Mouse (Mus musculus) urinary bladder, postnatal 25 days (tissue): ENCODE measurements around the gene Sema5a.

Source experiments
- DNase-seq: peaks from one replicate; pipeline ENCODE4 v3.0.0; 2022; ENCODE audit warnings: low spot score

Gene Sema5a

DNA sequence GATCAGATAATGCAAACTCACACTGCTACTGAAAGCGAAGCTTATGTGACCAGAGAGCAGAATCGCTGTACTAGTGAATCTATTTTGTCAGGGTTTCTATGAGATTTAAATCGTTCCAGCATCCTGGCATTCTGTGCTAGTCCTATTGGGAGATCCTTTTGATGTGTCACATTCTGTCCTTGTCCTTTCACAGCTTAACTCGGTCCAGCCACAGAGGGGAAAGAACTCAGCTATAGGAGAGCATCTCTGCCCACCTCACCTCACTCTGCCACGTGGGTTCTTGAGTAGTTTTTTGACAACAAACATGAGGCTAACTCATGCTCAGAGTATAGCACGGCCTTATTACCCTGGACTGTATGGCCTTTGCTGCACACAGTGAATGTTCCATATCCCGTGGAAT, 302.1 kb downstream of the Sema5a start:
- no peak for DNase-seq

DNA sequence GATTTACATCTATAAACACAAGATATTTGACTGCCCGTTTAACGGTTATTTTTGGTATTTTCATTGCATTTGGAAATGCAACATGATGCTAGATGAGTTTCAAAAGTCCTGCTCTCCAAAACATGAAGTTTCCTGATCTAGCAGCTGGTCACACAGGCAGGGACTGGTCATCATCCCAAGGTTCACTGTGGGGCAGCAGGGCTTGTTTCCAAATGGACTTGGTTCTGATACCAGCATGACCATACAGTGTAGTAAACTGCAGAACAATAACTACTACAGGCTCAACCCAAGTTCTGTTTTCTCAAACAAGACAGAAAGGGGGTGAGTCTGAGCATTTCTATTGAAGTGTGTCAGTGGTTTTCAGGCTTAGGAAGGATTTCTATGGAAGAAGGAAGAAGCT, 314.3 kb downstream of the Sema5a start:
- no peak for DNase-seq

DNA sequence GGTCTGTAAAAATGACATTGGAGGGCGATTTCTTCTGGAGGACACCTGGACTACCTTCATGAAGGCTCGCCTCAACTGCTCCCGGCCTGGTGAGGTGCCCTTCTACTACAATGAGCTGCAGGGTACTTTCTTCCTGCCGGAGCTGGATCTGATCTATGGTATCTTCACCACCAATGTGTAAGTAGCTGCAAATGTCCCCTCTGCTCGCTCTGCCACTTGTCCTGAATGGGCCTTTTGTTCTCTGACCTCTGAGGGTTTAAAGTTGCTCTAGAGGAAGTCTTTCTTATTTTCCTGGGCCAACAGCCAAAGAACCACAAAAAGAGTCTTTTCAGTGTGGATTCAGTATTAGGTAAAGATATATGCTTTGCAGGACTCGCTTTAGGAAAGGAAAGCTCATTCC, 318.0 kb downstream of the Sema5a start:
- DNase-seq: no peak

DNA sequence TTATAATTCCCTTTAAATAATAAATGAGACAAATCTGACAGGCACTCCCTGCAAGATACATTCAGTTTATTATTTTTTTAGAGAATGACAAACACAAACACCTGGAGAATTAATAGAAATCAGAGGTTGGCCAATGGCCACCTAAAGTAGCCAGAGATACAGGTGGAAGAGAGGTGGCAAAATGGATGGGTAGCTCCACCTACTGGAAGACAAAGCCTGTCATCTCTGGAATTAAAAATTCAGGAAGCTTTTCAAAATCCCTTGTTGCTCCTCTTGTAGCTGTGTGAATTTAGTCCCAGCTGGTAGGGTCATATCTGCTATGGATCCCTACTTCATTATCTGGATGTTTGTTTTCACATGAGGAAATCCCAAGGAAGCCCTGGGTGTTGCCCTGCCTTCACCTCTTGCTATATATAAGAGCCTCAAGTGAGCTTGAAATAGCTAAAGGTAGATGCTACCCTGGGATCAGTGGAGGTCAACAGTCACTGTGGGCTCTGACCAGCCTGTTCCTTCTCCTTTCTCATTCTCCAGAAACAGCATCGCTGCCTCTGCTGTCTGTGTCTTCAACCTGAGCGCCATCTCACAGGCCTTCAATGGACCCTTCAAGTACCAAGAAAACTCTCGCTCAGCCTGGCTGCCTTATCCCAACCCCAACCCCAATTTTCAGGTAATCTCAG, 323.7 kb downstream of the Sema5a start:
- DNase-seq: no peak

DNA sequence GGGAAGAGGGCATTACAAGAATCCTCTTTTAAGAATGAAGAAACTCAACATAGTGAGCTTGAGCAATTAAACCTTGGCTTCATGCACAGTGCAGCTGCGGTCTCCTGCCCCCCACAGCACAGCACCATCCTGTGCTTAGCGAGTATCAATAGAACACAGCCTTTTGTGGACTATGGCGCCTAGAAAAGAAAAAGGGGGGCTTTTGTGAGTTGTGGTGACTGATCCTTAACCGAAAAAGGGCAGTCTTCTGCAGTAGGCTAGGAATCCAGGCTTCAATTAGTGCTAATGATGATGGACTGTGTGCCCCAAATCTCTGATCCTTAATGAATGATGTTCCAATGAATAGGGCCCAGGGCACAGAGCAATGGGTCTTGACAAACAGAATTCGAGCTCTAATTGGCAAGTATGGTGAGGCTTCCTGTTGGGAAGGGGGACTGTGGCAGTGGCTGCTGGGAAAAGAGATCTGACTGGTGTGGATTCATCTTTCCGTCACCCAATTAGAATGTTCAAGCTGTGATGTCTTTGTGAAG, 324.3 kb downstream of the Sema5a start:
- DNase-seq: no peak

DNA sequence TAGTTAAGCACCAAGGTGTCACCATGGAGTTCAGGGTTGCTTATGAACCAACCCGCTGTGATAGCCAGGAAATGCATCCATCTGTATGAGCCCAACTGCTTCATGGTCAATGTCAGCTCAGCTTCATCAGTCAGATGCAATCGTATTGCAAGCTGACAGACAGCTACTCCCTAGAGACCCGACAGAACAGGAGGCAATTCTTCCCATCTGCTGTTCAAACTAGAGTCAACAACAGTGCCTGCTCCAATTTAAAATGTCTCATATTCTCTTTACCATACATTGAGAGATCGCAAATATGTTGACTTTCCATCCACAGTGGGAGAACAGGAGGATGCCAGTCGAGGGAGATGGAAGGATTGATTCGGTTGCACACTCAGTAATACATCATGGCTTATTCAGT, 329.7 kb downstream of the Sema5a start:
- DNase-seq: no peak

DNA sequence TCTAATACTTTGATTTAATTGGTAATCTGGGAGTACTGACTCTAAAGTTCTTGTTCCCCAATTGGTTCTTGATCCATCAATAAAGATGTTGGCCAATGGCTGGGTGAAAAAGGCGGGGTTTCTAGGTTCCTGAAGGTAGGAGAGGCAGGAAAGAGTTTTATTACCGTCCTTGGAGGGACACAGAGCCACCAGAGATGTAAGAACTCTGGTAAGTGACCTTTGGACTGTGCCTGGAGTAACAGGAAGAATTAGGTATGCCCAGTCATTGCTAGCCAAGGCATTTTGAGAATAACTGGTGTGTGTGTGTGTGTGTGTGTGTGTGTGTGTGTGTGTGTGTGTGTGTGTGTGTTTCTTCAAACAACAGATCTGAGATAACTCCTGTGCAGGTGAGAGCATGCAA, 330.6 kb downstream of the Sema5a start:
- no peak for DNase-seq

DNA sequence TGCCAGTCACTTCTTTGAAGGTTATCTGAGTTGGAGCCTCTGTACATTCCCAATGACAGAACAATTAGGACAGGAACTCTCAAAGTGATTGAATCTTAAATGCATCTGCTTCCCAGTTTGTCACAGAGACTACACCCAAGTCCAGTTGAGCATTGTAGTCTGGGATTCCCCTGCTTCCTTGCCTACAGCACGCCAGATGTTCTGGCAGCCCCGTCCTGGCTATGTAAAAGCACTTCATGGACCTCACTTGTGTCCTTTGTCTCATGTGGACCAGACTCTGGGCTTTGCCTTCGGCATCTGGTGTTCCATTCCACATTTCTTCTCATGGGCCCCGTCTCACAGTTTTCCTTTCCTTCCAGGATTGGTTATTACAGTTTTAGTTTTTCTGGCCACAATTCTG, 334.7 kb downstream of the Sema5a start:
- no peak for DNase-seq

DNA sequence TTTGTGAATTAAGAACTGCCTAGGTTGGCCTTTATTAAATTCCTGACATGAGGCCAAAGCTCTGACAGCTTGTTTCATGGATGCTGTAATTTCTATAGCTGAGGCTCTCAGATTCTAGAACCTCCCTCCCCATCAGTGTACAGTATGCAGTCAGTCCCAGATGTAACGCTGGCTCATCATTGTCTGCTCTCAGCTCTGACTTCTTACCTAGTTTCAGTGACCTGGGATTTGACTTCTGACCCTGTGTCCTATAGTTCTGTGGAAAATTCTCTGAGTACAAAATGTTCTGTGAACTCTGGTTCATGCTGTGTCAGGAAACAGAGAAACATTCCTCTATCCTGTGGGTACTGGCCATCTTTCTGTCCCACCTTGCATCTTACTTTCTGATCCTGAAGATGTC, 346.0 kb downstream of the Sema5a start:
- no peak for DNase-seq

DNA sequence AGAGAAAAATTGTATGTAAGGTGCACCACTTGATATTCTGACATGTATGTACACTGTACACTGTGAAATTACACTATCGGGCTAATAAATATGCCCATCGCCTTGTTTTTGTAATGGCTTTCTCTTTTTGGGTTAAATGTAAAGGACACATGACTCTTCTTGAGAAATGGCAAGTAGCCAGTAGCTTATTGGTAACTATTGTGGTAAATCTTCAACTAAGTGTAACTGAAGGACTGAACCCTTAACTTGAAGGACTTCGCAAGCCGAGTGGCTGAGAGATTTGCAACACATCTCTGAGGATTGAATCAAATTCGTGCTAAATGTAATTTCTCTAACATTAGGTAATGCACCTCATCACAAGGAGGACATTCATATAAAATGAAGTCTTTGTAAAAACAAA, 349.1 kb downstream of the Sema5a start:
- DNase-seq: no peak

DNA sequence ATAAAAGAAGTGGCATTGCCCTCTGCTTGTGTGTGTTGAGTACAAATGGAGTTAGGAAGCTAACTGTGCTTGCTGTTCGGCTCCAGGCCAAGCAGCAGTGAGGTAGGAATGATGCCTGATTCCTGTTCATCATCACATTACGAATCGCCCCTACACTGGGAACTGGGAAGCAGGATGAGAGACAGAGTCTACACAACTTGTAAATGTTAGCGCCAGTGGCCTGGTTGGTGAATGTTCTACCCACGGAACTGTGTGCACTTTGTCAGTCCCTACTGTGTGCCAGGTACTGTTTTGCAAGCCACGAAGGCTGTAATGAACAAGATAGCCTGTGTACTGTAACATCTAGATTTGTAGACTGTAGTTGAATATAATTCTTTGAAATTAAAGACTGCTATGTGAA, 352.0 kb downstream of the Sema5a start:
- DNase-seq: no peak

DNA sequence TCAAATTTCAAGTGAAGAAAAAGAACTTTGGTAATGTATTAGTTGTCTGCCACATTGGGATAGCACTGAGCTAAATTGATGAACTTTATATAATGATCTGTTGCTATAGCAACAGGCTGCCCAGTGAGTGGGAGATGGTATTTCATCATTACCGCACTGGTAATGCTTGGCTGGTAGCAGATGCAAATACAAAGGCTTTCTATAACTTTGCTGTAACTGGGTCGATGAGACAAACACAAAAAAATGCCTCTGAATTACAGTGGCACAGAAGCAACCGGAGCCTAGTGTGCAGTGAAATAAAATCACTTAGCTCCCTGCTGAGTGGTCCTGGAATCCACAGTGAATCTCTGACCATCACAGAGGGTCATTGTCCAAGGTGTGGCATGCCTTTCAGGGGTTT, 352.6 kb downstream of the Sema5a start:
- DNase-seq: no peak

DNA sequence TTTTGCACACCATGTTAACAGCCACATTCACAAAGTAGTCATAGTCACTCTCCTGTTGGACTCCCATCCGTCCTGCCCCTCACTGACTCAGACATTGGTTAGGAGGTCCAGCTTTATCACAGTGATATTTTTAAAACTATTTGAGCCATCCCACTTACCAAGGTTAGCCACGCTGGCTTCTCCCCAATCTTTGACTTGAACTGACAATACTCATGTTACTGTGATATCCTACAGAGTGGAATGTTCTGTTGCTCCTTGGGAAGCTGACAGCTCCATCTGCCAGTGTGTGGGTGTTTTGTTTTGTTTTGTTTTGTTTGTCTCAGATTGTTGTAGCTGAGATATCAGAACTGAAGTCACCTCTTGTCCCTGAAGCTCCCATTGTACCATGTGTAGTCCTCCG, 362.6 kb downstream of the Sema5a start:
- DNase-seq: no peak

DNA sequence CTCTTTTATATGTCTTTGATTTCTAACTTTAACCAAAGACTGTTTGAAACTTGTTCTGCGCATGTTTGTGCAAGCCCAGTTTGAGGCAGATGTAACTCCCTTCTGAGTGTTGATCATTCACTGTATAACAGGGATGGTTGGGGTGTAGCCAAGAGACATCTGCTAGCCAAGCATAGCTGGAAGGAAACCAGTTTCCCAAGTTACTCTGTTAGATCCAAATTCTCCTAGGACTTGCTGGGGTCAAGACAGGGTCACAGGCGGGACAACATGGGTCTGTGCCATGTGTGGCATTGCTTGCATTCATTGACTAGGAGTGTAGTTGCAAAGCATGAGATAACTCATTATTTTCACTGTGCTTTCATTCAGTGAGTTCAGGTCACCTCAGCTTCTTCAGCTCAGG, 366.2 kb downstream of the Sema5a start:
- no peak for DNase-seq

DNA sequence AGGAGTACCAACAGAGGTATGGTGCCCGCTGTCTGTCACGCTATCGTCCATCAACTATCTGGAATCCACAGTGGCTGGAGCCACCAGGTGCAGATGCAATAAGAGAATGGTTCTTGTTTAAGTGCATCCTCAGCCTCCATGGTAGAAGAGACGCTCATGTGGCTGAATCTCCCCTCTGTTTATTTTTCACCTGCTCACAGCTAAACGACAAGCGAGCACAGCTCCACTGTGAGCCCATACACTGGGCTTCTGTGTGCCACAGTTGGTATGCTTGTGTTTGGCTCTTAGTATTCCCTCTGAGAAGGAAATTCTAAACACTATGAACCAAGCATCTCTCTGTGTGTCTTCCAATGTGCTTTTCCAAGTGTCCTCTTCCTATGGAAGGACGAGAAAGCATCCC, 366.6 kb downstream of the Sema5a start:
- DNase-seq: no peak

DNA sequence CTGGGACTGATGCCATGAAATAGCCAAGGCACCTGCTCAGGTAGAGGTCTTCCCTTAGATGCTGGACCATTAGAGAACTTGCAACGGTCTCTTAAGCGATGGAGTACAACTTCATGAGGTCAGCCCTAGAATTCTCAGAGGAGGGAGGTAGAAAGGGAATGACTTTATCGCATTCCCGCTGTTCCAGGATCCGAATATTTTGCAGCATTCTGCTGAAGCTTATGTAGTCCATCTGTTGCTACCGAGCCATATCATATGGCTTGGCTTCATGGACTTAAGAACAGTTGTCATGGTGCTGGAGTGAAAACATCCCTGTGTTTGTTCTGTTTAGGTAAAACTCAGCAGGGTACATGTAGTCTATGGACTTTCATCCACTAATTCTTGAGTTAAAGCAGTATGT, 369.1 kb downstream of the Sema5a start:
- no peak for DNase-seq

DNA sequence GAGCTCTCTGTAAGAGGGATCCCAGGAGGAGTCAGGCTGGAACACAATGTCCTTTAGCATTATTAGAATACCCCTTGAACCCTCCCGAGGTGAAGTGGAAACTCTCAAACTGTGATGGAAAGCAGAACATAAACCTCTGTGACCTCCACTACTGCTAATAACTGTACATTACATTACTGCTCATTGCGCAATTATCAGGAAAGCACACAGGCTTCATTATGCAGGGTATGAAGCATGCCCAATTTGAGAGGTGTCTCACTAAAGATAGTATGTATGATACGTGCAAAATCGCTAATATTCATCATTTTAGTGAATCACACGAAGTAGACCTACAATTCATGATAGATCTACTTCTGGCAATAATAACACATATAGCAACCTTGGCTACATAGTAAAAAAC, 371.2 kb downstream of the Sema5a start:
- no peak for DNase-seq

DNA sequence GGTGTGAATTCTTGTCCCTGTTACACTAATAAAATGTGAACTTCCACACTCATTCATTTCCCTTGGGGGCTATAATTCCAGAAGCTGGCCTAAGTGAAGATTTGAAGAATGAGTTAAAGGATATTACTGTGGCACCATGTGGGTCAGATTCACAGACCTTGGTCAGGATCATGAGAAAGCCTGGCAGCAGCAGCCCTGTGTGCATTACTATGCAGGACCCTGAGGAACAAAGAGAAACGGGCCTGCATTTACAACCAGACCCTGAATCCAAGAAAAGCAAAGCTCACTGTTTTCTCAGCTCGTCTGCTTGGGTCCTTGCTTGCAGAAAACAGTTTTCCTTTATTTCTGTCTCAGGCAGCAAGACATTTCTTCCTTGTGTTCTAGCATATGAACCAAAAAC, 374.6 kb downstream of the Sema5a start:
- no peak for DNase-seq

DNA sequence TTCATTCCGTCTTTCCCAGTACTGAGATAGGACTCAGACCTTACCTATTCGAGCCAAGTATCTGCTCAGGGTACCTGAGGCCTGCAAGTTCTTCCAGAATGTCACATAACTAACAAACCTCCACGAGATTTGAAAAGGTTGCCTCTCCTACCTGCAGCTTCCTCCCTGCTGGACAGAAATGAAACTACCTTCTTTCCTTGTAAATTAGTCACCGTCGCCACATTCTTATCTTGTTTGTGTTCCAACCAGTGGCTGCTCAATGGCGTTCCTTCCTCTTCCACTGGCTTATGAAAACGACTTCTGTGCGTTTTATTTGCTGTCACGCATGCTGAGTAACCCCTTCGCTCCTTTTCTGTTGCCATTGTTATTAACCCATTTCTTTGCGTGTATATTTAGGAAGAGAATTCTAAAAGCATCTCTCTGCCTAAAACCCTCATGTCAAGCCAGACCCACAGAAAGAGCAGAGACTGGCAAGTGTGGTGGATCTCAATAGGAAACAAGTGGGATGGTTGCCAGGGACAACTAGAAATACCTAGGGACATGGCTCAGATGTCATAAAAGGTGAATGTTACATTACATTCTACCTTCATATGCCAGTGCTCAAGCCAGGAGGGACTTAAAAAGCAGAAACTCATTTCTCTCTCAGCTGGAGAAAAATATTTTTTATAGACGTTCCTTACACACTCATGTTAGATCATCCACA, 378.6 kb downstream of the Sema5a start:
- DNase-seq: no peak

DNA sequence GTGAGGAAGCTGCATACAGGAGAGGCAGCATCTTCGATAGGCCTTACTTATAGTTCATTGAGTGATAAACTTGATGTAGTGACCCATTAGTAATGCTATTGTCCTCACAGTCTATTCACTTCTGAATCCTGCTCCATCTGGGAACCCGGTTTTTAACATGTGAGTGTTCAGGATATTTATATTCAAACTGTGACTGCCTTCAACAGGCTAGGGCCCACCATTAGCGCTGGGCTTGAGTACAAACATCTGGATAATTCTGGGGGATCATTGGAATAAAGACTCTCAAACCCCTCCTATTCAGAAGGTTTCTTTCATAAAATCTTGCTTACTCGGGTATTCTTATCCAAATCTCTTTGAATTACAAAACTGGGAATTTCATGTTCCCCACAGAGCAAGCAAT, 379.5 kb downstream of the Sema5a start:
- DNase-seq: no peak

DNA sequence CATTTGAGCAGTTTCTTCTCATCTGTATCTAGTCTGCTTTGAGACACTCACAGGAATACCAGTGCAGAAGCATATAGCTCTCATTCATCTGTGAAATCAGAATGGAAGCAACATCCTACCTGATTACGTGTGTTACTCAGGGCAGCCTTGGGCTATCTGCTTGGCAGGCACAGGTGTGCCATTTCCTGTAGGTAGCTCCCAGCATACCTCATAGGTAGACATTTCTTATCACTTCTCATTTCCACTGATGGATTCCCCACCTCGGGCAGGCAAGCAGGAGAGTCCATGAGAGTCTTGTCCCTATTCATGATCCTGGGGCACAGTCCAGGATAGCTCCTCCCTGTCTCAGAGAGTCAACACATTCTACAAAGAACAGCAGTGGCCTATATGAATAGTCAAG, 381.4 kb downstream of the Sema5a start:
- no peak for DNase-seq

DNA sequence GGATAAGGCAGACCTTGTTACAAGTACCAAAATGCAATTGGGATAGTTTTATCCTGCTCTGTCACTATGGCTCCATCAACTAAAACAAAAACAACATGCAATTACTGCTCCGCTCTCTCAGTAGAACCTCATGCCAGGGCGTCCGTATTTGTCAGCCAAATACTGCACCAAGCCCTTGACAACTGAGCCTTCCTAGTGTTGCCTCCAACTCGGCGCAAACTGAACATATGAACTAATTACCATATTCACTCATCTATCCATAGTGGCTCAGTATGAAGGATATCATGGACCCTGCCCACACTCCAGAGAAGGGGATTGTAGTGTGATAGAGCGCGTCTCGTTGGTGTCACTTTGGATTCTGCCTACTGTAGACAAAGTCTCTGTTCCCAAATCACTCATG, 389.1 kb downstream of the Sema5a start:
- no peak for DNase-seq

DNA sequence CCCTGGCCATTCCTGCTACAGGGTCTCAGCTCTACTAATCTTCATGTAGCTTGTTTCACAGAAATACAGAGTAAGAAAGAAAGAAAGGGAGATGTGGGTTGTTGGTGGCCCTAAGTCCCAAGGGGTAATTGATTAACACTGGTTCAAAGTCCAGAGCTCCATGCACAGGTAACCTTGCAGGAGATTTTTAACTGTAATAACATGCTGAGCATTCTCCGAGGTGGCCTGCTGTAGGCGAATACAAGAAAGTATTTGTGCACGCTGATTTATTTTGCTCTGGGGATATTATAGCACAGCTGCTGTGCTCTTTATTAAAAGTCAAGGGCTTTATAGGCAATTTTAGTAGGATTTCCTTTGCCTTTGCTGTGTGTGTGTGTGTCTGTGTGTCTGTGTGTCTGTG, 393.3 kb downstream of the Sema5a start:
- DNase-seq: no peak
